Mouse (Mus musculus) left cerebral cortex, postnatal 25 days (tissue): Measurements from ENCODE around the gene Itga9. TPM values are rescaled to one million over a fixed set of nuclear protein-coding genes. Genes with fewer than 3 reads are reported as not detected.
A peak's percentile ranks its signal among the peaks of the same experiment; 100 is the strongest.

Source experiments
- DNase-seq, 2 experiments: peaks; one replicate each; pipeline ENCODE4 v3.0.0; 2022; ENCODE audit warnings: low spot score in 2 of 2, mixed read lengths in 1 of 2
- intact Hi-C: fragments of 180-260 bp; cut with DNase I; formaldehyde crosslinking; loops from one replicate; pipeline ENCODE4 v1.15.1; 2025
- total RNA-seq, 2 experiments: library from RNA; stranded (reverse); gene quantifications; 2 replicates each; pipeline ENCODE4 v1.2.3; 2021

Itga9 gene
- total RNA-seq, 2 experiments from 2014 or later: 6.7 to 7.0 TPM

- no peak for DNase-seq
- intact Hi-C loops: loop anchor here (10.0 kb wide), 1 partner anchor 353 kb away; no protein-coding TSS in a partner anchor
These were observed 105.3 kb downstream of the Itga9 start for GRCm38 (mm10) chr9:118711749-118712148.

- DNase-seq: no peak
- intact Hi-C loops: loop anchor here (10.0 kb wide), 1 partner anchor 351 kb away; no protein-coding TSS in a partner anchor
These were observed 107.0 kb downstream of the Itga9 start for GRCm38 (mm10) chr9:118713515-118713914.

- intact Hi-C loops: loop anchor here (10.0 kb wide), 1 partner anchor 350 kb away; no protein-coding TSS in a partner anchor
- no peak for DNase-seq
These were observed 108.0 kb downstream of the Itga9 start for GRCm38 (mm10) chr9:118714536-118714935.

- intact Hi-C loops: loop anchor here (10.0 kb wide), 1 partner anchor 349 kb away; no protein-coding TSS in a partner anchor
- DNase-seq: no peak
These were observed 109.6 kb downstream of the Itga9 start for GRCm38 (mm10) chr9:118715971-118716628.

GRCm38 (mm10) chr9:118717436-118717835 lies 110.9 kb downstream of the Itga9 start:
- DNase-seq: no peak
- intact Hi-C loops: loop anchor here (10.0 kb wide), 1 partner anchor 347 kb away; no protein-coding TSS in a partner anchor

GRCm38 (mm10) chr9:118718511-118718910 lies 112.0 kb downstream of the Itga9 start:
- intact Hi-C loops: loop anchor here (10.0 kb wide), 1 partner anchor 346 kb away; no protein-coding TSS in a partner anchor

GRCm38 (mm10) chr9:118721056-118721455 lies 114.6 kb downstream of the Itga9 start:
- DNase-seq: no peak

More at GRCm38 (mm10) chr9:118718511-118718910, 112.0 kb downstream of the Itga9 start:
- DNase-seq: no peak

GRCm38 (mm10) chr9:118722789-118723325 lies 116.4 kb downstream of the Itga9 start:
- no peak for DNase-seq
- intact Hi-C loops: no loop called here

More at GRCm38 (mm10) chr9:118721056-118721455, 114.6 kb downstream of the Itga9 start:
- intact Hi-C loops: no loop called here

- DNase-seq: no peak
- intact Hi-C loops: no loop called here
These were observed 118.6 kb downstream of the Itga9 start for GRCm38 (mm10) chr9:118725128-118725527.

GRCm38 (mm10) chr9:118726550-118726949 lies 120.1 kb downstream of the Itga9 start:
- no peak for DNase-seq
- intact Hi-C loops: no loop called here

GRCm38 (mm10) chr9:118728296-118728695 lies 121.8 kb downstream of the Itga9 start:
- intact Hi-C loops: no loop called here
- no peak for DNase-seq

GRCm38 (mm10) chr9:118728987-118729386 lies 122.5 kb downstream of the Itga9 start:
- DNase-seq: peak; percentile 43 to 77
- intact Hi-C loops: no loop called here

GRCm38 (mm10) chr9:118730172-118730571 lies 123.7 kb downstream of the Itga9 start:
- intact Hi-C loops: no loop called here
- DNase-seq: no peak

GRCm38 (mm10) chr9:118730871-118731390 lies 124.4 kb downstream of the Itga9 start:
- intact Hi-C loops: no loop called here
- DNase-seq: peak in 1 of 2 experiments; percentile 39

- peak in 1 of 2 experiments; percentile 29 for DNase-seq
- intact Hi-C loops: no loop called here
These were observed 125.2 kb downstream of the Itga9 start for GRCm38 (mm10) chr9:118731650-118732049.

- intact Hi-C loops: no loop called here
- DNase-seq: no peak
These were observed 127.1 kb downstream of the Itga9 start for GRCm38 (mm10) chr9:118733601-118734000.

- intact Hi-C loops: no loop called here
These were observed 130.6 kb downstream of the Itga9 start for GRCm38 (mm10) chr9:118737124-118737523.

GRCm38 (mm10) chr9:118737601-118738137 lies 131.2 kb downstream of the Itga9 start:
- DNase-seq: peak in 1 of 2 experiments; percentile 26
- intact Hi-C loops: no loop called here

More at GRCm38 (mm10) chr9:118737124-118737523, 130.6 kb downstream of the Itga9 start:
- DNase-seq: no peak

GRCm38 (mm10) chr9:118738311-118738710 lies 131.8 kb downstream of the Itga9 start:
- intact Hi-C loops: no loop called here
- DNase-seq: no peak

- no peak for DNase-seq
- intact Hi-C loops: no loop called here
These were observed 132.6 kb downstream of the Itga9 start for GRCm38 (mm10) chr9:118739071-118739470.
